Mouse (Mus musculus) heart, embryonic 11.5 days (tissue): ENCODE results near the gene Washc1. TPM values are rescaled to one million over a fixed set of nuclear protein-coding genes. Genes with fewer than 3 reads are reported as not detected.
A peak's percentile ranks its signal among the peaks of the same experiment; 100 is the strongest.

ENCODE experiments used
- ATAC-seq: fragments of 200-750 bp; cut with Nextera tagmentation; replicated peaks from 2 replicates; pipeline ENCODE4 v1.8.0; 2017; ENCODE audit warnings: moderate library complexity; ENCODE audit not compliant: insufficient number of reproducible peaks, low FRiP score, low TSS enrichment
- H3K27ac ChIP-seq: fragments of 300-500 bp; sonication (generic); 2 replicates; pipeline ENCODE4 v1.5.1; 2014; ENCODE audit warnings: mild to moderate bottlenecking, low read depth, low read length
- H3K27me3 ChIP-seq: fragments of 300-500 bp; sonication (generic); 2 replicates; pipeline ENCODE4 v1.6.1; 2014; ENCODE audit warnings: mild to moderate bottlenecking, low read length, mixed read lengths; ENCODE audit not compliant: control insufficient read depth, insufficient read depth
- H3K36me3 ChIP-seq: fragments of 300-500 bp; sonication (generic); 2 replicates; pipeline ENCODE4 v1.6.1; 2014; ENCODE audit warnings: mild to moderate bottlenecking, low read length, moderate library complexity, mixed read lengths; ENCODE audit not compliant: control insufficient read depth, insufficient read depth
- H3K4me1 ChIP-seq: fragments of 300-500 bp; sonication (generic); 2 replicates; pipeline ENCODE4 v1.6.1; 2014; ENCODE audit warnings: low read length; ENCODE audit not compliant: control insufficient read depth, insufficient read depth
- H3K4me2 ChIP-seq: fragments of 300-500 bp; sonication (generic); 2 replicates; pipeline ENCODE4 v1.6.1; 2014; ENCODE audit warnings: mild to moderate bottlenecking, moderate library complexity
- H3K4me3 ChIP-seq: fragments of 300-500 bp; sonication (generic); 2 replicates; pipeline ENCODE4 v1.5.1; 2014; ENCODE audit warnings: low read depth, low read length
- H3K9ac ChIP-seq: fragments of 300-500 bp; sonication (generic); 2 replicates; pipeline ENCODE4 v1.6.1; 2014; ENCODE audit warnings: mild to moderate bottlenecking, low read depth, low read length, moderate library complexity
- H3K9me3 ChIP-seq: fragments of 300-500 bp; sonication (generic); replicated peaks from 2 replicates; pipeline ENCODE4 v1.6.1; 2016; ENCODE audit warnings: low read length; ENCODE audit not compliant: control insufficient read depth
- WGBS: fragments of 180-500 bp; shearing (Covaris S2); extraction: QIAGEN DNeasy Blood & Tissue Kit; methylation state at CpG from one replicate; pipeline ENCODE4 v1.1.7; 2014; ENCODE audit not compliant: insufficient replicate concordance; 5-methylcytosine and 5-hydroxymethylcytosine counted together
- polyA plus RNA-seq: library from polyadenylated mRNA; unstranded; fragments of >200 nt; fragmentation: Nextera tagmentation; extraction: Ambion mirVana; gene quantifications from 2 replicates; pipeline ENCODE4 v1.2.1, GENCODE M21; 2014

The Washc1 gene
- polyA plus RNA-seq, 1 experiment from 2014 or later: 27.9 TPM

DNA sequence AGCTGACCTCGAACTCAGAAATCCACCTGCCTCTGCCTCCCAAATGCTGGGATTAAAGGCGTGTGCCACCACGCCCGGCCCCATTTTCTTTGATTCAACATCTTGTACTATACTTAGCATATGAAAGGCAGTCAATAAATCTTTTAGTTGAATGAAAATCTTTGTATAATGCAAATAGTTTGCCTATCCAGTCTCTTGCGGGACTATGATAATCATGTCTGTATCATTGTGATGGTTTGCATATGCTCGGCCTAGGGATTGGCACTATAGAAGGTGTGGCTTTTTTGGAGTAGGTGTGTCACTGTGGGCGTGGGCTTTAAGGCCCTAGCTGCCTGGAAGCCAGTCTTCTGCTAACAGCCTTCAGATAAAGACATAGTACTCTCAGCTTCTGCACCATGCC lies 7.3 kb upstream of the Washc1 start:
- no peak for ATAC-seq
- Histone ChIP-seq H3K4me2 (no peak overlapping the region), H3K36me3 (no peaks in the 10 kb centered on the region), H3K27me3 (no peaks in the 10 kb centered on the region), H3K9me3 (no peaks in the 10 kb centered on the region), H3K27ac (no peak overlapping the region), H3K4me1 (peaks cover 9% of the 10 kb centered on the region), H3K9ac (no peak overlapping the region), H3K4me3 (no peak overlapping the region)
- 83% methylated on average over 7 of the region's 7 CpGs for WGBS

DNA sequence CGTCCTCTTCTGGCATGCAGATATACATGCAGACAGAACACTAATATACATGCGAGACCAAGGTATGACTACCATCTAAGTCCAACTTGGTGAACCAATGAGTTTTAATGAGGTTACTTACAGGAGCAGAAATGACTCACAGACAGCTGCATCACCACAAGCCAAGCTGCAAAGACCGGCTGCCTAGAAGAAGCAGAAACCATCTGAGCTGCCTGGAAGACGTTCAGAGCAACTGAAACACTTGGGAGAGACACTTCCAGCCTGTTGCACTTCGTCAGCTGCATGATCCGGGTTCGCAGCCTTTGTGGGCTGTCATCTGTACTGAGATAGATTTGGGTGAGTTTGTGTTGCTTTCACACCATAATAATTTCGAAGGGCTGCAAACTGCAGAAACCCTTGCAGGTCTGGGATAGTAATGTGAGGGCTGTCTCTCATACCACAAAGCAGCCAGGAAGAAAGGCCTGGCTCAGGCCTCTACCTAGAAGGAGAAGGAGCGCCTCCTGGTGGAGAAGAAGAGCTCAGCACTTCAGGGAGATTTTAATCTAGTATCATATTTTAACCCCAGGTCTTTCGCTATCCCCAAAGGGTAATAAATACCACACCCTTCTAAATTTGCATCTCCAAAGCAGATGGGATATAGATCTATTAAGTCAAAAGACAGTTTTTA lies 4.6 kb upstream of the Washc1 start:
- Histone ChIP-seq H3K4me2 (no peak overlapping the region), H3K4me1 (no peaks in the 10 kb centered on the region), H3K9ac (no peak overlapping the region), H3K36me3 (no peaks in the 10 kb centered on the region), H3K4me3 (no peak overlapping the region), H3K27me3 (no peaks in the 10 kb centered on the region), H3K27ac (no peak overlapping the region), H3K9me3 (no peaks in the 10 kb centered on the region)
- ATAC-seq: no peak
- WGBS: 51% methylated on average over 10 of the region's 10 CpGs

DNA sequence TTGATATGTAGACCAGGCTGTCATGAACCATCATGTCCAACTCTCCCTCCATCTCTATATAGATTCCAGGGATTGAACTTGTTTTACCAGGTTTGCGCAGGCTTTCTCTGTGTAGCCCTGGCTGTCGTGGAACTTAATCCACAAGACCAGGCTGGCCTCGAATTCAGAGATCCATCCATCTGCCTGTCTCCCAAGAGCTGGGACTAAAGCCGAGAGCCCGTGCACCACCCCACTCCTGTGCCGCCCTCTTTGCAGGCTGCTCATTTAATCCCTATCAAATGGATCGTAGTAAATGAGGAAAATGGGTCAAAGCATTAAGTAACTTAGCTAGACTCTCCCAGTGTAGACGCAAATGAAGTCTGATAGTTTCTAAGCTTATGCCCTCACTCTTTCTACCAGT lies 3.9 kb upstream of the Washc1 start:
- Histone ChIP-seq H3K9ac (0 out of 2 replicates have a peak overlapping the region, but pooled peaks have one; percentile 16), H3K4me1 (peaks cover 5% of the 10 kb centered on the region; the same call in 1 of the 2 replicates), H3K36me3 (no peaks in the 10 kb centered on the region), H3K9me3 (no peaks in the 10 kb centered on the region), H3K4me3 (no peak overlapping the region), H3K27me3 (no peaks in the 10 kb centered on the region), H3K27ac (no peak overlapping the region), H3K4me2 (no peak overlapping the region)
- ATAC-seq: no peak
- 63% methylated on average over 8 of the region's 8 CpGs for WGBS

DNA sequence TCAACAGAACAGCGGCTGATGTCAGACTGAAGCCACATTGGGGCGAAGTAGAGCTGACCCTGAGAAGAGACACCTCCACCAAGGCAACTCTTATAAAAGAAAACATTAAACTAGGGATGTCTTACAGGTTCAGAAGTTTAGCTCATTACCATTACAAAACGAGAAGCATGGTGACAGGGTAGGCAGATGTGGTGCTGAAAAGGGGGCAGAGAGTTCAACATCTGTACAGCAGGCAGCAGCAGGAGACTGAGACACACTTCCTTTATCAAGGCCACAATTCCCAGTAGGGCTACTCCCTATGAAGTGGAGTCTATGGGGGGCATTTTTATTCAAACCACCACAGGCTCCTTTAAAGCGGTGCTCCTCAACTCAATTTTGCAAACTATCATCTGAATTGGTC lies 3.1 kb upstream of the Washc1 start:
- no peak overlapping the region for H3K4me2 ChIP-seq
- peaks cover 5% of the 10 kb centered on the region; the same call in 1 of the 2 replicates for H3K4me1 ChIP-seq
- H3K27ac ChIP-seq: no peak overlapping the region
- H3K9me3 ChIP-seq: no peaks in the 10 kb centered on the region
- ATAC-seq: no peak
- no peaks in the 10 kb centered on the region for H3K36me3 ChIP-seq
- 84% methylated on average over 4 of the region's 4 CpGs for WGBS
- H3K27me3 ChIP-seq: no peaks in the 10 kb centered on the region
- no peak overlapping the region for H3K9ac ChIP-seq
- no peak overlapping the region for H3K4me3 ChIP-seq

DNA sequence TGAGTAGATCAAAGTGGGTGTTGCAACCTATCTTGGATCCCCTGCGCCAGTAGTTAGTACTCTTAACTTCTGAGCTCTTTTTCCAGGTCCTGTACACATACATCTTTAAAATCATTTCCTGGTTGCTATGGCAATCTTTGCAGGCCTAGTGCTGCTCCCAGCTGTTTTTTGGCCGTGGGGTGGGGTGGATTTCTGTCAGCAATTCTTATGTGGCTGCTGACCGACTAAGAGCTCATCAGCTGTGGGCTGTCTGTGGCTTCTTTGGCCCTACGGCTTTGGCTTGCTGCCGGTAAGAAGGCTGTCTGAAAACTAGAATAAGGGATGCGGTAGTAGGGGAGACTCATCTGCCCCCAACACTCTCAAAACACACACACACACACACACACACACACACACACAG lies 599 bp upstream of the Washc1 start:
- ATAC-seq: no peak
- peak overlapping the region; percentile 29; the same call in 1 of the 2 replicates for H3K27ac ChIP-seq
- WGBS: 46% methylated on average over 6 of the region's 6 CpGs
- peak overlapping the region; percentile 78; the same call in 1 of the 2 replicates for H3K9ac ChIP-seq
- H3K9me3 ChIP-seq: no peaks in the 10 kb centered on the region
- peaks cover 5% of the 10 kb centered on the region; the same call in 1 of the 2 replicates for H3K4me1 ChIP-seq
- peaks cover 3% of the 10 kb centered on the region; the same call in 1 of the 2 replicates for H3K36me3 ChIP-seq
- H3K4me2 ChIP-seq: peak overlapping the region; percentile 79
- H3K27me3 ChIP-seq: no peaks in the 10 kb centered on the region
- peak overlapping the region; percentile 73 for H3K4me3 ChIP-seq

DNA sequence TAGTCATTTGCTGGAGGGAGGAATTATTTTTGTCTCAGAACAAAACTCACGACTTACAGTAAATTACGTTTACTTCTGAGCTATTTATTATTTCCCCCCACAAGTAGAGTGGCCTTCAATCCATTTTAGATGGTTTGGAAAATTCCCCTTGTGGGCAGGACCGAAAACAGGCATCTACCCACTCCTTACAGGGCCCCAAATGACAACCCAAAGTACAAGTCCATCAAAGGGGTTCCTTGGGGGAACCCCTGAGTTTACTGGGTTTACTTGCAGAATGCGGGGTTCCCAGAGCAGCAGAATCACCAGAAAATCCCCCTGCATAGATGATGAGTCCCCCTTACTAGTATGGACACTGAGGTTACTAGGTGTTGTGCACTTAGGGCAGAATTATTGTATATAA lies 821 bp downstream of the Washc1 start:
- Histone ChIP-seq H3K9ac (peak overlapping the region; percentile 78), H3K4me3 (peak overlapping the region; percentile 73), H3K9me3 (no peaks in the 10 kb centered on the region), H3K27ac (0 out of 2 replicates have a peak overlapping the region, but pooled peaks have one; percentile 22), H3K4me2 (peak overlapping the region; percentile 79), H3K27me3 (no peaks in the 10 kb centered on the region), H3K4me1 (peaks cover 5% of the 10 kb centered on the region; the same call in 1 of the 2 replicates), H3K36me3 (peaks cover 16% of the 10 kb centered on the region)
- no peak for ATAC-seq
- WGBS: 38% methylated on average over 4 of the region's 4 CpGs

DNA sequence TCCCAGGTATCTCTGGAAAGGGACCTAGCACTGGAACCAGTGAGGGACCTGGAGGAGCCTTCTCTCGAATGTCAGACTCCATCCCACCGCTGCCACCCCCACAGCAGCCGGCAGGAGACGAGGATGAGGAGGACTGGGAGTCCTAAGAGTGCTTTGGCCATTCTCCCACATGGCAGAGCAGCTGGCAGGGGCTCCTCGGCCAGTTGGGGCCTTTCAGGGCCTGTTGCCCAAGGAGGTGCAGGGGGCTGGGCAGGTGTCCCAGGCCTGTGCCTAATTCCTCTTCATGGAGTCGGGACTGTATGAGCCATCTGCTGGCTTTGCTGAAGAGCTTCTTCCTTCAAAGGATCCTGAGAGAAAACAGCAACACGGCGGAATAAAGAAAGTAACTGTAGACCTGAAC lies 7.6 kb downstream of the Washc1 start:
- ATAC-seq: no peak
- WGBS: 86% methylated on average over 8 of the region's 8 CpGs

DNA sequence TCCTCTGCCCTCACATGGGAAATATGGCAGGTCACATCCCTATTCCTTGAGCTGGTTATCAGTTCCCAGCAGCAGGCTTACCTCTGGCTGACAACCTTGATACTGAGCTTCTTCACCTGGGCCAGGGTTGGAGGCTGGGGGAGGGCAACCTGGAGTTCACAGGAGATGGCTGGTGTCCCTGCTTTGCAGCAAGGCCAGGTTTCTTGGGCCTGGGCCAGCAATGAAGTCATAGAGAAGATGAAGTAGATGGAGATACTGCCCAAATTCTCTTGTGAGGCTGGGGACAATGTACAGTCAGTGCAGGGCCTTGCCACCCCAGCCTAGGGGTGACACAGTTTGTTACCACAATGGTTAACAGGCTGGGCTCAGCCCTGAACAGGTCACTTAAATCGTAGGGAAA lies 9.4 kb downstream of the Washc1 start:
- no peaks in the 10 kb centered on the region for H3K9me3 ChIP-seq
- H3K36me3 ChIP-seq: peaks cover 32% of the 10 kb centered on the region
- H3K4me3 ChIP-seq: no peak overlapping the region
- no peak for ATAC-seq
- 88% methylated on average over 1 of the region's 1 CpGs for WGBS
- no peak overlapping the region for H3K4me2 ChIP-seq
- no peak overlapping the region for H3K27ac ChIP-seq
- no peaks in the 10 kb centered on the region for H3K27me3 ChIP-seq
- H3K9ac ChIP-seq: no peak overlapping the region
- H3K4me1 ChIP-seq: peaks cover 13% of the 10 kb centered on the region

More for the DNA sequence above, 7.6 kb downstream of the Washc1 start:
- Histone ChIP-seq H3K9me3 (no peaks in the 10 kb centered on the region), H3K9ac (no peak overlapping the region), H3K36me3 (peaks cover 35% of the 10 kb centered on the region), H3K27ac (no peak overlapping the region), H3K4me3 (no peak overlapping the region), H3K27me3 (no peaks in the 10 kb centered on the region), H3K4me1 (no peaks in the 10 kb centered on the region), H3K4me2 (no peak overlapping the region)
